Mouse (Mus musculus): ENCODE measurements at regions not wholly inside any gene's neighbourhood (a gene's known extent, or its start where the extent isn't known, plus 50 kb on each side); places are given as distances from the start of the nearest gene placed in this dataset.

DNA sequence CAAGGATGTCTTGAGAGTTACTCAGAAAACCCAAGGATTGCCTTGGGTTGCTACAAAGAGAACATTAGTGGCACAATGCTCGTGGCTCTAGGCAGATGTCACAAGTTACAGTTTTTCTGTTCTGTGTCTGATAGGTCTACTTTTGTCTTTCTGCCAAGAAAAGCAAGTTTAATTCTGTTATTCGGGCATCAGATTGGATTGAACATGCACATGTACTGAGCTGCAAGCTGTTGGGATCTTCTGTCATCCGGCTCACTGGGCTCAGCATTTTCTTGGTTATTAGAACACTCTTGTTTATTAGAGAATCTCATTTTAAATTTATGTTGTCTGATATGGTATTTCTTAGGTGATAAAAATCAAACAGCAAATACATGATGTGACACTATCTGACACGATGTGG is 126.8 kb upstream of the Dap start:
- TF ChIP-seq CTCF (IDR thresholded peaks at IDR 0.05; ENCODE audit: low read depth) (no peak), EP300 (IDR thresholded peaks at IDR 0.05; ENCODE audit: low read depth) (no peak)
